Mouse (Mus musculus): ENCODE data around the gene Smok2a. TPM values are rescaled to one million over a fixed set of nuclear protein-coding genes. Genes with fewer than 3 reads are reported as not detected.

The Smok2a gene
- not detected in 2 replicates for polyA plus RNA-seq (2015; fragmentation: Nextera tagmentation; extraction: Ambion mirVana)

DNA sequence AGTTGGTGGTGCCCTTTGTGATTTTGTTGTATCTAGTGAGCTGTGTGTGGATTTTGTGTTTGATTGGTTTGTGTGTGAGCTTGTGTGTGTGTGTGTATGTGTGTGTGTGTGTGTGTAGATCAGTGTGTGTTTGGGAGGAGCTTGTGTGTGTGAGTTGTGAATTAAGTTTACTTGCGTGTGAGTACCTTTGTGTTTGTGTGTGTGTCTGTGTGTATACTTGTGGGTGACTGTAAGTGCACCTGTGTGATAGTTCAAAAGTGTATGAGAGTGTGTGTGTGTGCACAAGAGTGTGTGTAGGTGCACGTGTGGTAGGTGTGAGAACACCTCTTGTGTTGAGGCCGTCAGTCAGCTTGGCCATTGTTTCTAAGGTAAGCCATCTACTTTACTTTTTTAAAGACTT lies at the start of gene Smok2a:
Gene Smok2a (plus strand): TSS at position 301 of the 400 bp plus-strand sequence.

GRCm38 (mm10) chr17:13229957-13230356 lies 9.0 kb downstream of the Smok2a start, which contains the start of gene Smok2b:
Gene Smok2b (plus strand): TSS chr17:13230257.

Other genes with a start within 250 kb of the Smok2a start
- 72.9 and 79.5 TPM in 2 replicates for gene Wtap, start 227.0 kb upstream of the Smok2a start, polyA plus RNA-seq (2015; fragmentation: Nextera tagmentation; extraction: Ambion mirVana)
- gene Sod2, start 214.3 kb upstream of the Smok2a start, polyA plus RNA-seq (2015; fragmentation: Nextera tagmentation; extraction: Ambion mirVana): 182 and 196 TPM in 2 replicates
- gene Gpr31b, start 168.9 kb upstream of the Smok2a start, polyA plus RNA-seq (2015; fragmentation: Nextera tagmentation; extraction: Ambion mirVana): 0.10 TPM in 1 of 2 replicates, not detected in the other
- gene Tcp10b, start 160.1 kb upstream of the Smok2a start, polyA plus RNA-seq (2015; fragmentation: Nextera tagmentation; extraction: Ambion mirVana): 0.13 TPM in 1 of 2 replicates, not detected in the other
- gene Unc93a, start 89.4 kb upstream of the Smok2a start, polyA plus RNA-seq (2015; fragmentation: Nextera tagmentation; extraction: Ambion mirVana): 0.07 TPM in 1 of 2 replicates, not detected in the other
- not detected in 2 replicates for gene Smok2b, start 9.1 kb downstream of the Smok2a start, polyA plus RNA-seq (2015; fragmentation: Nextera tagmentation; extraction: Ambion mirVana)
- not detected in 2 replicates for gene Tcp10c, start 133.4 kb downstream of the Smok2a start, polyA plus RNA-seq (2015; fragmentation: Nextera tagmentation; extraction: Ambion mirVana)

All from urinary bladder, postnatal 0 days (tissue).